Mouse (Mus musculus): ENCODE measurements around the gene Rnase1. TPM values are rescaled to one million over a fixed set of nuclear protein-coding genes. Genes with fewer than 3 reads are reported as not detected.
"Not testable (repeated sequence)": the region's sequence is repeated elsewhere in the genome, so short reads cannot be mapped to it uniquely, and the experiment has no call there.

Rnase1 gene
- 0.24 and 0.58 TPM in 2 replicates for polyA plus RNA-seq (2014; fragmentation: Nextera tagmentation; extraction: Ambion mirVana)

DNA sequence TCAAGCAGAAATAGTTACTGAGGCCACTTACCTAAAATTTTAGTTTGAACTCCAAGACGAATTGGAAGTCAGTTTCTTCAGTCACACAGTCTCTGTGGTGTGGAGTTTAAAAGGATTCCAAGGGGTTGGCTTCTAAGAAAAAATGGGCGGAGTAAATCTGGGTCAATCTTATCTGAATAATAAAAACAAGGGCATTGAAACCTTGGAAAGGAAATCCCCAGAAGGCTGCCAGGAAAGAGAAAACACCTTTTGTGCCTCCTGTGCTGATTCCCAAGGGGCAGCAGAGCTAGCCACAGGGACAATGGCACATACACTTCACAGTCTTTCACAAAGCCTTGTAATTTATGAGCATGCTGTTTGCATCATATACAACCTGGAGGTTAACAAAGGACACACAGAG lies at the start of gene Rnase1:
Gene Rnase1, minus strand, starts transcription at position 101 of the 400 bp plus-strand sequence.
- H3K27ac ChIP-seq (ENCODE audit: low read depth, low read length), result no peak within 1 kb of the TSS
- H3K4me3 ChIP-seq (ENCODE audit: low read depth, low read length), result no peak within 1 kb of the TSS
- no peaks in the 10 kb centered on the region for H3K9me3 ChIP-seq (ENCODE audit: control insufficient read depth, low read length)
- no peaks in the 10 kb centered on the region for H3K27me3 ChIP-seq (ENCODE audit: control insufficient read depth, insufficient read depth, low read length)
- no peak within 1 kb of the TSS for H3K4me2 ChIP-seq (ENCODE audit: low read depth)
- H3K9ac ChIP-seq (ENCODE audit: low read length), result no peak within 1 kb of the TSS
- H3K4me1 ChIP-seq (ENCODE audit: control insufficient read depth, insufficient read depth, low read length), result peaks cover 5% of the 10 kb centered on the region; the same call in 1 of the 2 replicates
- 0 out of 2 replicates have a peak, but pooled peaks have one; percentile 48 for ATAC-seq (ENCODE audit: insufficient read depth, low FRiP score, low TSS enrichment)
- H3K36me3 ChIP-seq (ENCODE audit: control insufficient read depth, insufficient read depth, low read length), result no peaks in the 10 kb centered on the region
- DNase-seq (ENCODE audit: low spot score), result no peak
- 41% methylated on average over 2 of the region's 2 CpGs for WGBS

DNA sequence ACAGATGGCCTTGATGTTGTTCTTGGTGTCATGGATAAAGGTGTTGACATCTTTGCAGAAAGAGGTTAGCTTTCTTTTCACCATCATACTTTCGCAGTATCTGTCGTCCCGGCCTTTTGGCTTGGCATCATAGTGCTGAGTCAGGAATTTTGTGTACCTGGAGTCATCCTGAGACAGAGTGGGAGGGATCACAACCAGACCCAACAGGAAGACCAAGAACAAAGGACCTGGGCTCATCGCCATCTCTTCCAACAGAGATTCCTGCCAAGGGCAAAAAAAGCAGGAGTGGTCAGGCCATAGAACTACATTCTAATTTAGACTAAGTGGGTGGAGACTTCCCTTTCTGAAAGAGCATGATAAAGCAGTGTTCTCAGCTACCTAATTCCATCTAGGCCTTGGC lies 49.1 kb upstream of the Rnase1 start:
- Histone ChIP-seq H3K4me3 (ENCODE audit: low read depth, low read length) (no peak overlapping the region), H3K36me3 (ENCODE audit: control insufficient read depth, insufficient read depth, low read length) (no peaks in the 10 kb centered on the region), H3K4me2 (ENCODE audit: low read depth) (no peak overlapping the region), H3K27ac (ENCODE audit: low read depth, low read length) (no peak overlapping the region), H3K9ac (ENCODE audit: low read length) (no peak overlapping the region), H3K4me1 (ENCODE audit: control insufficient read depth, insufficient read depth, low read length) (no peaks in the 10 kb centered on the region), H3K9me3 (ENCODE audit: control insufficient read depth, low read length) (no peaks in the 10 kb centered on the region), H3K27me3 (ENCODE audit: control insufficient read depth, insufficient read depth, low read length) (no peaks in the 10 kb centered on the region)
- WGBS, result 88% methylated on average over 4 of the region's 4 CpGs
- ATAC-seq (ENCODE audit: insufficient read depth, low FRiP score, low TSS enrichment), result no peak
- DNase-seq (ENCODE audit: low spot score), result no peak

DNA sequence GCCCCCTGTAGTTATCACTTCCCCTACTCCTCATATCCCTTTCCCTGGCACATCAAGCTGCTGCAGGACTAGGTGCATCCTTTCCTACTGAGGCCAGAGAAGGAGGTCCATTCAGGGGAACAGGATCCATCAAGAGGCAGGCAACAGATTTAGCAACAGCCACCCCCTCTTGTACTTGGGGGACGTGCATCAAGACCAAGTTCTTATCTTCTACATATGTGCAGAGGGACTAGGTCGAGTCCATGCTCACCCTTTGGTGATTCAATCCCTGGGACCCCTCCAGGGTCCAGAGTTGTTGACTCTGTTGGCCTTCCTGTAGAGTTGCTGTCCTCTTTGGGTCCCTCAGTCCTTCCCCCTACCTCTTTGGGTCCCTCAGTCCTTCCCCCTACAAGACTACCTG lies 34.5 kb upstream of the Rnase1 start:
- WGBS, result 83% methylated on average over 2 of the region's 2 CpGs
- H3K9ac ChIP-seq (ENCODE audit: low read length); H3K27ac ChIP-seq (ENCODE audit: low read depth, low read length); ATAC-seq (ENCODE audit: insufficient read depth, low FRiP score, low TSS enrichment); DNase-seq (ENCODE audit: low spot score); H3K36me3 ChIP-seq (ENCODE audit: control insufficient read depth, insufficient read depth, low read length); H3K4me1 ChIP-seq (ENCODE audit: control insufficient read depth, insufficient read depth, low read length); H3K27me3 ChIP-seq (ENCODE audit: control insufficient read depth, insufficient read depth, low read length); H3K4me2 ChIP-seq (ENCODE audit: low read depth); H3K4me3 ChIP-seq (ENCODE audit: low read depth, low read length); H3K9me3 ChIP-seq (ENCODE audit: control insufficient read depth, low read length): not testable (repeated sequence)

DNA sequence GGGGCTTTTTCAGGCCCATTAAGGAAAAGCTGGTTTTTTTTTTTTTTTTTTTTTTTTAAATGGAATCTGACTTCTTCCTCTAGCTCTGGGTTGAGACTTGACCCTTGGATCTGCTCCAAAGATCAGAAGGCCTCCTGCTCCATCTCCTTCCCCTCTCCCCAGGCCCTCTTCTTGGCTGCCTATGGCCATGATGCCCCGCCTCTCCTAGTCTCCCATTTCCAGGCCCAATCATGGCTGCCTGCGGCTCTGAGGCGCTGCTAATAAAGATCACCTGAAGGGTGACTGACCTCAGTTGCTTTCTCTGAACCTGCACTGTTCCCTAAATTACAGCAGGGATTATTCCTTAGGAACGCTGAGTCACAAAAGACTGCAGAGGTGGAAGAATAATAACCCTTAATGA lies 27.3 kb upstream of the Rnase1 start:
- no peak overlapping the region for H3K4me2 ChIP-seq (ENCODE audit: low read depth)
- H3K27me3 ChIP-seq (ENCODE audit: control insufficient read depth, insufficient read depth, low read length), result no peaks in the 10 kb centered on the region
- no peak overlapping the region for H3K27ac ChIP-seq (ENCODE audit: low read depth, low read length)
- WGBS, result 67% methylated on average over 4 of the region's 4 CpGs
- H3K36me3 ChIP-seq (ENCODE audit: control insufficient read depth, insufficient read depth, low read length), result no peaks in the 10 kb centered on the region
- no peak overlapping the region for H3K4me3 ChIP-seq (ENCODE audit: low read depth, low read length)
- DNase-seq (ENCODE audit: low spot score) (no peak), ATAC-seq (ENCODE audit: insufficient read depth, low FRiP score, low TSS enrichment) (no peak)
- no peaks in the 10 kb centered on the region for H3K4me1 ChIP-seq (ENCODE audit: control insufficient read depth, insufficient read depth, low read length)
- H3K9me3 ChIP-seq (ENCODE audit: control insufficient read depth, low read length), result no peaks in the 10 kb centered on the region
- no peak overlapping the region for H3K9ac ChIP-seq (ENCODE audit: low read length)

DNA sequence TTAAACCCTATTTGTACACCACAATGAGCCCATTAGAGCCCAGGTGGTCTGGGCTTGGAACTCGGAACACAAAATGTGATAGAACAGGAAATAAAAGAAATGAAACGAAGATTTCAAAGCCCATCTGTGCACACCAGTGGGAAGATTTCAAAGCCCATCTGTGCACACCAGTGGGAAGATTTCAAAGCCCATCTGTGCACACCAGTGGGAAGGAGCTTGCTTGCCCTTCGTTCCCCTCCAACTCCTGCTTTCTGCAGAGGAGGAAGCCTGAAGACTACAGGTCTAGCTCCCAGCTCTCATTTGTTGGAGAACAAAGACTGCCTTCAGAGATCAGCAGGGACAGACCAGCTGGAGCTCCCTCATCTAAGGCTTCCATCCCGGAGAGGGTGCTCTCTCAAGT lies 26.4 kb upstream of the Rnase1 start:
- not testable (repeated sequence) for H3K27me3 ChIP-seq (ENCODE audit: control insufficient read depth, insufficient read depth, low read length); H3K27ac ChIP-seq (ENCODE audit: low read depth, low read length); H3K36me3 ChIP-seq (ENCODE audit: control insufficient read depth, insufficient read depth, low read length); H3K9me3 ChIP-seq (ENCODE audit: control insufficient read depth, low read length); H3K4me2 ChIP-seq (ENCODE audit: low read depth); H3K4me3 ChIP-seq (ENCODE audit: low read depth, low read length); H3K4me1 ChIP-seq (ENCODE audit: control insufficient read depth, insufficient read depth, low read length); DNase-seq (ENCODE audit: low spot score); ATAC-seq (ENCODE audit: insufficient read depth, low FRiP score, low TSS enrichment); H3K9ac ChIP-seq (ENCODE audit: low read length)
- 58% methylated on average over 4 of the region's 4 CpGs for WGBS

GRCm38 (mm10) chr14:51172095-51172865 lies 25.7 kb upstream of the Rnase1 start:
- not testable (repeated sequence) for H3K9me3 ChIP-seq (ENCODE audit: control insufficient read depth, low read length); H3K4me2 ChIP-seq (ENCODE audit: low read depth); H3K27me3 ChIP-seq (ENCODE audit: control insufficient read depth, insufficient read depth, low read length); H3K4me1 ChIP-seq (ENCODE audit: control insufficient read depth, insufficient read depth, low read length); ATAC-seq (ENCODE audit: insufficient read depth, low FRiP score, low TSS enrichment); H3K4me3 ChIP-seq (ENCODE audit: low read depth, low read length); H3K36me3 ChIP-seq (ENCODE audit: control insufficient read depth, insufficient read depth, low read length); H3K9ac ChIP-seq (ENCODE audit: low read length); H3K27ac ChIP-seq (ENCODE audit: low read depth, low read length)
- DNase-seq (ENCODE audit: low spot score), result peak; percentile 63
- WGBS, result 38% methylated on average over 9 of the region's 9 CpGs

- ATAC-seq (ENCODE audit: insufficient read depth, low FRiP score, low TSS enrichment), result no peak
Observed at GRCm38 (mm10) chr14:51166068-51166467, 19.5 kb upstream of the Rnase1 start.

GRCm38 (mm10) chr14:51165435-51165834 lies 18.9 kb upstream of the Rnase1 start:
- Histone ChIP-seq H3K9me3 (ENCODE audit: control insufficient read depth, low read length) (no peaks in the 10 kb centered on the region), H3K27ac (ENCODE audit: low read depth, low read length) (no peak overlapping the region), H3K4me1 (ENCODE audit: control insufficient read depth, insufficient read depth, low read length) (no peaks in the 10 kb centered on the region), H3K27me3 (ENCODE audit: control insufficient read depth, insufficient read depth, low read length) (no peaks in the 10 kb centered on the region), H3K9ac (ENCODE audit: low read length) (no peak overlapping the region), H3K4me3 (ENCODE audit: low read depth, low read length) (no peak overlapping the region), H3K36me3 (ENCODE audit: control insufficient read depth, insufficient read depth, low read length) (no peaks in the 10 kb centered on the region), H3K4me2 (ENCODE audit: low read depth) (no peak overlapping the region)
- WGBS, result 90% methylated on average over 1 of the region's 1 CpGs
- no peak for DNase-seq (ENCODE audit: low spot score)
- ATAC-seq (ENCODE audit: insufficient read depth, low FRiP score, low TSS enrichment), result no peak

More at GRCm38 (mm10) chr14:51166068-51166467, 19.5 kb upstream of the Rnase1 start:
- Histone ChIP-seq H3K9ac (ENCODE audit: low read length) (no peak overlapping the region), H3K9me3 (ENCODE audit: control insufficient read depth, low read length) (no peaks in the 10 kb centered on the region), H3K4me3 (ENCODE audit: low read depth, low read length) (no peak overlapping the region), H3K4me1 (ENCODE audit: control insufficient read depth, insufficient read depth, low read length) (no peaks in the 10 kb centered on the region), H3K36me3 (ENCODE audit: control insufficient read depth, insufficient read depth, low read length) (no peaks in the 10 kb centered on the region), H3K27ac (ENCODE audit: low read depth, low read length) (no peak overlapping the region), H3K27me3 (ENCODE audit: control insufficient read depth, insufficient read depth, low read length) (no peaks in the 10 kb centered on the region), H3K4me2 (ENCODE audit: low read depth) (no peak overlapping the region)
- DNase-seq (ENCODE audit: low spot score), result no peak

GRCm38 (mm10) chr14:51163323-51163722 lies 16.7 kb upstream of the Rnase1 start:
- H3K36me3 ChIP-seq (ENCODE audit: control insufficient read depth, insufficient read depth, low read length); H3K4me2 ChIP-seq (ENCODE audit: low read depth); H3K4me3 ChIP-seq (ENCODE audit: low read depth, low read length); DNase-seq (ENCODE audit: low spot score); H3K4me1 ChIP-seq (ENCODE audit: control insufficient read depth, insufficient read depth, low read length); H3K9ac ChIP-seq (ENCODE audit: low read length); H3K27me3 ChIP-seq (ENCODE audit: control insufficient read depth, insufficient read depth, low read length); H3K27ac ChIP-seq (ENCODE audit: low read depth, low read length); ATAC-seq (ENCODE audit: insufficient read depth, low FRiP score, low TSS enrichment); H3K9me3 ChIP-seq (ENCODE audit: control insufficient read depth, low read length): not testable (repeated sequence)
- WGBS, result 82% methylated on average over 6 of the region's 6 CpGs

Data from neural tube, embryonic 11.5 days (tissue).